In genomic region chr5:28136438-28136837, GRCm38 (mm10) we compare ENCODE assay signal across 22 mouse cellular contexts. TPM values are rescaled to one million over a fixed set of nuclear protein-coding genes. Genes with fewer than 3 reads are reported as not detected.
A peak's percentile ranks its signal among the peaks of the same experiment; 100 is the strongest.
DNase-seq lines count a peak whose midpoint lies in the region; ATAC-seq and TF ChIP-seq lines count a peak whose summit lies in the region.
"Had no signal": no experiment of that assay in that cellular context is flagged by ENCODE, and none has a peak within 500 bp of the region (broad histone marks: within the 10 kb centered on the region; RNA-seq: fewer than 3 reads in every experiment).

No protein-coding gene starts in this region.

- 34% methylated on average over 2 of the region's 2 CpGs for whole genome bisulfite sequencing in forebrain, embryonic 15.5 days
- 39% methylated on average over 2 of the region's 2 CpGs for WGBS in forebrain, embryonic 12.5 days
- WGBS in midbrain, postnatal 0 days = 41% methylated on average over 2 of the region's 2 CpGs
- 39% methylated on average over 2 of the region's 2 CpGs for WGBS in kidney, embryonic 14.5 days

- no peak for TF ChIP-seq CTCF in midbrain, postnatal 0 days (IDR thresholded peaks at IDR 0.05)

- H3K27me3 ChIP-seq in forebrain, embryonic 15.5 days = no peaks in the 10 kb centered on the region; the same call in 1 of the 2 replicates
- H3K27me3 ChIP-seq in forebrain, embryonic 12.5 days = peaks cover 41% of the 10 kb centered on the region
- H3K27me3 ChIP-seq in midbrain, postnatal 0 days (ENCODE audit: insufficient read depth, low read length) = no peaks in the 10 kb centered on the region
- peaks cover 4% of the 10 kb centered on the region; the same call in 1 of the 2 replicates for H3K27me3 ChIP-seq in kidney, embryonic 14.5 days (ENCODE audit: control insufficient read depth, insufficient read depth, low read length)

- H3K4me2 ChIP-seq in forebrain, embryonic 15.5 days (replicated peaks) = no peak overlapping the region
- H3K4me2 ChIP-seq in forebrain, embryonic 12.5 days = no peak overlapping the region
- H3K4me2 ChIP-seq in midbrain, postnatal 0 days (ENCODE audit: low read depth, low read length, poor library complexity, severe bottlenecking) = no peak overlapping the region
- no peak overlapping the region for H3K4me2 ChIP-seq in kidney, embryonic 14.5 days (replicated peaks; ENCODE audit: low read depth, low read length)
- H3K4me2 ChIP-seq: embryonic facial prominence, embryonic 12.5 days; lung, embryonic 15.5 days had no signal

- peak; percentile 56 for DNase-seq in layer of hippocampus, postnatal 10 days (ENCODE audit: low spot score in 2 of 2)
- no peak for DNase-seq in layer of hippocampus, adult 18-20 months (ENCODE audit: low spot score in 2 of 2)
- DNase-seq in right cerebral cortex, postnatal 10 days (ENCODE audit: low spot score in 2 of 2) = peak; percentile 41 to 43
- DNase-seq in right cerebral cortex, postnatal 36 days (ENCODE audit: low spot score in 2 of 2) = no peak
- DNase-seq in midbrain, postnatal 0 days (ENCODE audit: low spot score) = peak; percentile 74
- DNase-seq: cerebellum, adult 9-10 months; gastrocnemius, postnatal 36 days; kidney, adult 11 months; lung, postnatal 4 days; spleen, adult 18-20 months; thymus, postnatal 25 days had no signal

- H3K27ac ChIP-seq in forebrain, embryonic 15.5 days (replicated peaks) = no peak overlapping the region
- no peak overlapping the region for H3K27ac ChIP-seq in forebrain, embryonic 12.5 days
- H3K27ac ChIP-seq in midbrain, postnatal 0 days (ENCODE audit: low read depth, low read length) = no peak overlapping the region
- no peak overlapping the region for H3K27ac ChIP-seq in kidney, embryonic 14.5 days (ENCODE audit: low read depth, low read length)
- H3K27ac ChIP-seq: embryonic facial prominence, embryonic 12.5 days; kidney, postnatal 0 days; liver, embryonic 14.5 days; lung, embryonic 15.5 days had no signal

- no peaks in the 10 kb centered on the region for H3K4me1 ChIP-seq in forebrain, embryonic 15.5 days
- no peaks in the 10 kb centered on the region for H3K4me1 ChIP-seq in forebrain, embryonic 12.5 days
- H3K4me1 ChIP-seq in midbrain, postnatal 0 days (ENCODE audit: insufficient read depth, low read length) = no peaks in the 10 kb centered on the region
- no peaks in the 10 kb centered on the region for H3K4me1 ChIP-seq in kidney, embryonic 14.5 days (ENCODE audit: control insufficient read depth, insufficient read depth, low read length)
- H3K4me1 ChIP-seq: embryonic facial prominence, embryonic 12.5 days; lung, embryonic 15.5 days had no signal

- peak; percentile 35; the same call in 1 of the 2 replicates for ATAC-seq in forebrain, embryonic 15.5 days (replicated peaks)
- ATAC-seq in forebrain, embryonic 12.5 days (ENCODE audit: low FRiP score) = no peak
- 0 out of 2 replicates have a peak, but pooled peaks have one; percentile 38 for ATAC-seq in midbrain, postnatal 0 days (ENCODE audit: low FRiP score)
- ATAC-seq in kidney, embryonic 14.5 days (ENCODE audit: low FRiP score, low TSS enrichment) = no peak

- H3K9me3 ChIP-seq in forebrain, embryonic 15.5 days = no peaks in the 10 kb centered on the region
- no peaks in the 10 kb centered on the region for H3K9me3 ChIP-seq in forebrain, embryonic 12.5 days
- H3K9me3 ChIP-seq in midbrain, postnatal 0 days (ENCODE audit: low read length) = no peaks in the 10 kb centered on the region
- no peaks in the 10 kb centered on the region for H3K9me3 ChIP-seq in kidney, embryonic 14.5 days (ENCODE audit: control insufficient read depth, low read length)
- H3K9me3 ChIP-seq: embryonic facial prominence, embryonic 12.5 days; lung, embryonic 15.5 days had no signal

- H3K36me3 ChIP-seq in forebrain, embryonic 15.5 days = no peaks in the 10 kb centered on the region
- H3K36me3 ChIP-seq in forebrain, embryonic 12.5 days (replicated peaks) = no peaks in the 10 kb centered on the region
- H3K36me3 ChIP-seq in midbrain, postnatal 0 days (ENCODE audit: insufficient read depth, low read length) = no peaks in the 10 kb centered on the region
- no peaks in the 10 kb centered on the region for H3K36me3 ChIP-seq in kidney, embryonic 14.5 days (ENCODE audit: control insufficient read depth, insufficient read depth, low read length)
- H3K36me3 ChIP-seq: embryonic facial prominence, embryonic 12.5 days; lung, embryonic 15.5 days had no signal

- H3K9ac ChIP-seq in forebrain, embryonic 15.5 days (replicated peaks) = no peak overlapping the region
- no peak overlapping the region for H3K9ac ChIP-seq in forebrain, embryonic 12.5 days
- no peak overlapping the region for H3K9ac ChIP-seq in midbrain, postnatal 0 days (replicated peaks; ENCODE audit: low read length, poor library complexity, severe bottlenecking)
- H3K9ac ChIP-seq in kidney, embryonic 14.5 days (ENCODE audit: low read depth, low read length) = no peak overlapping the region
- H3K9ac ChIP-seq: embryonic facial prominence, embryonic 12.5 days; liver, embryonic 14.5 days; lung, embryonic 15.5 days had no signal

- H3K4me3 ChIP-seq in forebrain, embryonic 15.5 days = no peak overlapping the region
- no peak overlapping the region for H3K4me3 ChIP-seq in forebrain, embryonic 12.5 days (replicated peaks)
- H3K4me3 ChIP-seq in midbrain, postnatal 0 days (ENCODE audit: low read depth, low read length) = no peak overlapping the region
- H3K4me3 ChIP-seq in kidney, embryonic 14.5 days (ENCODE audit: low read length) = no peak overlapping the region
- H3K4me3 ChIP-seq: embryonic facial prominence, embryonic 12.5 days; lung, embryonic 15.5 days had no signal

RNA-seq across cellular contexts. Expression of gene En2, which starts 29.1 kb away (rescaled TPM):
- not detected in 2 replicates for polyA plus RNA-seq in forebrain, embryonic 15.5 days (2015; fragmentation: Nextera tagmentation; extraction: Ambion mirVana)
- polyA plus RNA-seq in forebrain, embryonic 12.5 days (2016; fragmentation: Nextera tagmentation; extraction: Ambion mirVana) = not detected in 2 replicates
- under 1 TPM; 0.11 to 0.14 TPM for total RNA-seq in layer of hippocampus, postnatal 10 days (2021)
- under 1 TPM; 0.33 to 0.54 TPM for total RNA-seq in layer of hippocampus, adult 18-20 months (2021)
- total RNA-seq in midbrain, postnatal 0 days (2014; rRNA removed) = 49.5 and 62.0 TPM in 2 replicates
- 0.86 and 1.0 TPM in 2 replicates for polyA plus RNA-seq in midbrain, postnatal 0 days (2015; fragmentation: Nextera tagmentation; extraction: Ambion mirVana)
- 0.10 and 0.27 TPM in 2 replicates for polyA plus RNA-seq in kidney, embryonic 14.5 days (2014; fragmentation: Nextera tagmentation; extraction: Ambion mirVana)
- total RNA-seq: CH12.LX, MEL had no signal
- polyA plus RNA-seq: embryonic facial prominence, embryonic 12.5 days; heart, postnatal 0 days; kidney, postnatal 0 days; limb, embryonic 11.5 days; liver, embryonic 14.5 days; lung, embryonic 15.5 days had no signal

Comparison
In these comparisons a context has a peak if more than half of its experiments do, and no peak if none do; other contexts are left out.
1. ATAC-seq: peak in forebrain, embryonic 15.5 days (single experiment) and midbrain, postnatal 0 days (single experiment); none in forebrain, embryonic 12.5 days (single experiment) and kidney, embryonic 14.5 days (single experiment).
2. DNase-seq: peak in layer of hippocampus, postnatal 10 days (2 of 2), right cerebral cortex, postnatal 10 days (2 of 2) and midbrain, postnatal 0 days (single experiment); none in layer of hippocampus, adult 18-20 months (0 of 2) and right cerebral cortex, postnatal 36 days (0 of 2).